Mouse (Mus musculus): Measurements from ENCODE around the gene Vhl. TPM values are rescaled to one million over a fixed set of nuclear protein-coding genes. Genes with fewer than 3 reads are reported as not detected.

Vhl gene
- total and polyA plus RNA-seq, 2 experiments from 2014 or later = 17.2 to 23.5 TPM

DNA sequence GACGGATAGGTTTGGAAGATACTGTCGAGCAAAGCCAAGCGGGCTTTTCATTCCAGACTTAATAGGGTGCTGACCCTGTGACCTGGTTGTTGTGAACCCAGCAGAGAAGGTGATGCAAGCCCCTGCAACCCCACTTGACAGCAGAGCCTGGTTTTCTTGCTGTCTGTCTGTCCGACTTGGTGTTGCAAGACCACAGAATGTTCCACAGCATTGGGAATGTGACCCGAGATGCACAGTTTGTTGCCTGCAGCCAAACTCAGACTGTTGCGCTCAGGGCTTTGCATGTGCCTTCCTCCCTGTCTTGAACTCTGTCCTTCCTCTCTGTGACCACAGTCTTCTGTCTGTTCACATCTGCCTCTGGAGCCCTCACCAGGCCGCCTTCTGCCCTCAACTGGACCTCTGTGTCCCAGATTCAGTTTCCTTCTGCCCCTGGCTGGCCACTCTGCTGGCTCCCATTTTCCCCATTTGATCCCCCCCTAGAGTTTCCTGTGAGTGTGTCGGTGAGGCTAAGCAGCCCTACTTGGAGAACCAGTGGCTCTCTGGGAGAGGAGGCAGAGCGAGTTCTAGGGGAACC lies 56.3 kb downstream of the Vhl start:
- Histone ChIP-seq H3K27ac (ENCODE audit: low read depth) (no peak overlapping the region), H3K36me3 (replicated peaks; ENCODE audit: control insufficient read depth, insufficient read depth, low read length) (no peaks in the 10 kb centered on the region; the same call in 1 of the 2 replicates), H3K27me3 (ENCODE audit: control insufficient read depth, insufficient read depth, low read length) (no peaks in the 10 kb centered on the region), H3K4me2 (ENCODE audit: low read depth, low read length) (no peak overlapping the region), H3K9me3 (replicated peaks; ENCODE audit: control insufficient read depth, low read length) (no peaks in the 10 kb centered on the region), H3K4me1 (ENCODE audit: control insufficient read depth, insufficient read depth) (no peaks in the 10 kb centered on the region), H3K4me3 (ENCODE audit: low read depth, low read length) (no peak overlapping the region), H3K9ac (replicated peaks; ENCODE audit: low read depth, low read length) (no peak overlapping the region)
- 77% methylated on average over 9 of the region's 9 CpGs for WGBS
- DNase-seq (ENCODE audit: low spot score) = no peak
- ATAC-seq (ENCODE audit: insufficient read depth, low read depth) = no peak
- no peak for TF ChIP-seq EP300 (IDR thresholded peaks at IDR 0.05; ENCODE audit: low read depth)
- no peak for TF ChIP-seq CTCF (IDR thresholded peaks at IDR 0.05; ENCODE audit: low read depth)

Other genes with a start within 250 kb of the Vhl start
- gene Tada3, start 246.1 kb upstream of the Vhl start, total RNA-seq (2014; rRNA removed; ENCODE audit: low replicate concordance) = 11.6 and 45.1 TPM in 2 replicates
- 28.9 and 30.2 TPM in 2 replicates for gene Tada3, start 246.1 kb upstream of the Vhl start, polyA plus RNA-seq (2015; fragmentation: Nextera tagmentation; extraction: Ambion mirVana)
- gene Arpc4, start 245.8 kb upstream of the Vhl start, total RNA-seq (2014; rRNA removed; ENCODE audit: low replicate concordance) = 129 and 146 TPM in 2 replicates
- 201 and 203 TPM in 2 replicates for gene Arpc4, start 245.8 kb upstream of the Vhl start, polyA plus RNA-seq (2015; fragmentation: Nextera tagmentation; extraction: Ambion mirVana)
- 2.5 and 10.4 TPM in 2 replicates for gene Ttll3, start 234.7 kb upstream of the Vhl start, total RNA-seq (2014; rRNA removed; ENCODE audit: low replicate concordance)
- 0.64 and 0.97 TPM in 2 replicates for gene Ttll3, start 234.7 kb upstream of the Vhl start, polyA plus RNA-seq (2015; fragmentation: Nextera tagmentation; extraction: Ambion mirVana)
- 15.0 and 23.2 TPM in 2 replicates for gene Rpusd3, start 204.6 kb upstream of the Vhl start, total RNA-seq (2014; rRNA removed; ENCODE audit: low replicate concordance)
- gene Rpusd3, start 204.6 kb upstream of the Vhl start, polyA plus RNA-seq (2015; fragmentation: Nextera tagmentation; extraction: Ambion mirVana) = 12.8 and 15.5 TPM in 2 replicates
- 0.35 TPM in 1 of 2 replicates, not detected in the other for gene Cidec, start 188.2 kb upstream of the Vhl start, total RNA-seq (2014; rRNA removed; ENCODE audit: low replicate concordance)
- gene Cidec, start 188.2 kb upstream of the Vhl start, polyA plus RNA-seq (2015; fragmentation: Nextera tagmentation; extraction: Ambion mirVana) = 0.11 TPM in 1 of 2 replicates, not detected in the other
- gene Jagn1, start 181.4 kb upstream of the Vhl start, total RNA-seq (2014; rRNA removed; ENCODE audit: low replicate concordance) = 15.3 and 40.6 TPM in 2 replicates
- gene Jagn1, start 181.4 kb upstream of the Vhl start, polyA plus RNA-seq (2015; fragmentation: Nextera tagmentation; extraction: Ambion mirVana) = 52.4 and 56.6 TPM in 2 replicates
- gene Il17re, start 165.5 kb upstream of the Vhl start, total RNA-seq (2014; rRNA removed; ENCODE audit: low replicate concordance) = 0.70 and 2.2 TPM in 2 replicates
- gene Il17re, start 165.5 kb upstream of the Vhl start, polyA plus RNA-seq (2015; fragmentation: Nextera tagmentation; extraction: Ambion mirVana) = 0.85 and 0.91 TPM in 2 replicates
- 20.3 and 22.1 TPM in 2 replicates for gene Il17rc, start 152.5 kb upstream of the Vhl start, total RNA-seq (2014; rRNA removed; ENCODE audit: low replicate concordance)
- 11.6 and 12.1 TPM in 2 replicates for gene Il17rc, start 152.5 kb upstream of the Vhl start, polyA plus RNA-seq (2015; fragmentation: Nextera tagmentation; extraction: Ambion mirVana)
- 27.1 and 34.5 TPM in 2 replicates for gene Creld1, start 140.7 kb upstream of the Vhl start, total RNA-seq (2014; rRNA removed; ENCODE audit: low replicate concordance)
- gene Creld1, start 140.7 kb upstream of the Vhl start, polyA plus RNA-seq (2015; fragmentation: Nextera tagmentation; extraction: Ambion mirVana) = 27.5 and 32.1 TPM in 2 replicates
- not detected in 2 replicates for gene Prrt3, start 122.0 kb upstream of the Vhl start, total RNA-seq (2014; rRNA removed; ENCODE audit: low replicate concordance)
- gene Prrt3, start 122.0 kb upstream of the Vhl start, polyA plus RNA-seq (2015; fragmentation: Nextera tagmentation; extraction: Ambion mirVana) = 0.07 and 0.20 TPM in 2 replicates
- gene Emc3, start 92.3 kb upstream of the Vhl start, total RNA-seq (2014; rRNA removed; ENCODE audit: low replicate concordance) = 68.9 and 78.3 TPM in 2 replicates
- 79.4 and 82.9 TPM in 2 replicates for gene Emc3, start 92.3 kb upstream of the Vhl start, polyA plus RNA-seq (2015; fragmentation: Nextera tagmentation; extraction: Ambion mirVana)
- gene Fancd2, start 92.3 kb upstream of the Vhl start, total RNA-seq (2014; rRNA removed; ENCODE audit: low replicate concordance) = 9.0 and 14.5 TPM in 2 replicates
- gene Fancd2, start 92.3 kb upstream of the Vhl start, polyA plus RNA-seq (2015; fragmentation: Nextera tagmentation; extraction: Ambion mirVana) = 1.9 and 2.4 TPM in 2 replicates
- gene Fancd2os, start 23.2 kb upstream of the Vhl start, total RNA-seq (2014; rRNA removed; ENCODE audit: low replicate concordance) = not detected in 2 replicates
- not detected in 2 replicates for gene Fancd2os, start 23.2 kb upstream of the Vhl start, polyA plus RNA-seq (2015; fragmentation: Nextera tagmentation; extraction: Ambion mirVana)
- gene Brk1, start 19.2 kb upstream of the Vhl start, total RNA-seq (2014; rRNA removed; ENCODE audit: low replicate concordance) = 174 and 265 TPM in 2 replicates
- 169 and 173 TPM in 2 replicates for gene Brk1, start 19.2 kb upstream of the Vhl start, polyA plus RNA-seq (2015; fragmentation: Nextera tagmentation; extraction: Ambion mirVana)
- gene Irak2, start 14.5 kb downstream of the Vhl start, total RNA-seq (2014; rRNA removed; ENCODE audit: low replicate concordance) = 7.0 and 23.2 TPM in 2 replicates
- 5.8 and 6.3 TPM in 2 replicates for gene Irak2, start 14.5 kb downstream of the Vhl start, polyA plus RNA-seq (2015; fragmentation: Nextera tagmentation; extraction: Ambion mirVana)
- 32.1 and 38.5 TPM in 2 replicates for gene Tatdn2, start 73.1 kb downstream of the Vhl start, total RNA-seq (2014; rRNA removed; ENCODE audit: low replicate concordance)
- gene Tatdn2, start 73.1 kb downstream of the Vhl start, polyA plus RNA-seq (2015; fragmentation: Nextera tagmentation; extraction: Ambion mirVana) = 0.65 and 1.1 TPM in 2 replicates
- gene Ghrl, start 95.9 kb downstream of the Vhl start, total RNA-seq (2014; rRNA removed; ENCODE audit: low replicate concordance) = not detected in 2 replicates
- 0.23 TPM in 1 of 2 replicates, not detected in the other for gene Ghrl, start 95.9 kb downstream of the Vhl start, polyA plus RNA-seq (2015; fragmentation: Nextera tagmentation; extraction: Ambion mirVana)
- 141 and 159 TPM in 2 replicates for gene Sec13, start 116.8 kb downstream of the Vhl start, total RNA-seq (2014; rRNA removed; ENCODE audit: low replicate concordance)
- gene Sec13, start 116.8 kb downstream of the Vhl start, polyA plus RNA-seq (2015; fragmentation: Nextera tagmentation; extraction: Ambion mirVana) = 165 and 175 TPM in 2 replicates